Mouse (Mus musculus): ENCODE data around the gene Fyn. TPM values are rescaled to one million over a fixed set of nuclear protein-coding genes. Genes with fewer than 3 reads are reported as not detected.

Gene Fyn
- total and polyA plus RNA-seq, 2 experiments from 2014 or later = 10.8 to 24.1 TPM

DNA sequence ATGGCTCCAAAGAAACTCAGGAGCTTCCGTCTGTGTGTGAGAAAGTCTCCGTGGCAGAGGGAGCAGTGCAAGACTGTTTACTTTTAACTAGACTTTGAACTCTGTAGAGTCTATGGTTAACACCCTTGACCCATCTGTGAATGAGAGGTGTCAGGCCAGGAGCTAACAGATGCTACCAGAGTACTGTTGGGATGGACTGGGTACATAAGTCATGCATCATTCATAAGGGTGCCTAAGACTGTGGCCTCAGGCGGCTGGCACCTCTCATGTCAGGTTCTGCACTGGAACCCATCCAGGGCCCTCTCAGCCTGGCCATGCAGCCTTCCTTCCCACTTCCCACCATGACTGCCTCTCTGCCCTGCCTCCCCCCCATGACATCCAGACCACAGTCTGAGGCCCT lies 166.7 kb downstream of the Fyn start:
- no peak overlapping the region for H3K27ac ChIP-seq (ENCODE audit: low read depth)
- H3K4me2 ChIP-seq (ENCODE audit: low read depth, low read length) = no peak overlapping the region
- ATAC-seq (ENCODE audit: insufficient read depth, low read depth) (no peak), DNase-seq (ENCODE audit: low spot score) (no peak)
- H3K9ac ChIP-seq (replicated peaks; ENCODE audit: low read depth, low read length) = no peak overlapping the region
- no peaks in the 10 kb centered on the region for H3K9me3 ChIP-seq (replicated peaks; ENCODE audit: control insufficient read depth, low read length)
- 74% methylated on average over 3 of the region's 3 CpGs for WGBS
- TF ChIP-seq CTCF (IDR thresholded peaks at IDR 0.05; ENCODE audit: low read depth) (no peak), EP300 (IDR thresholded peaks at IDR 0.05; ENCODE audit: low read depth) (no peak)
- H3K27me3 ChIP-seq (ENCODE audit: control insufficient read depth, insufficient read depth, low read length) = no peaks in the 10 kb centered on the region
- no peak overlapping the region for H3K4me3 ChIP-seq (ENCODE audit: low read depth, low read length)
- peaks cover 18% of the 10 kb centered on the region for H3K36me3 ChIP-seq (replicated peaks; ENCODE audit: control insufficient read depth, insufficient read depth, low read length)
- H3K4me1 ChIP-seq (ENCODE audit: control insufficient read depth, insufficient read depth) = peaks cover 19% of the 10 kb centered on the region; the same call in 1 of the 2 replicates

DNA sequence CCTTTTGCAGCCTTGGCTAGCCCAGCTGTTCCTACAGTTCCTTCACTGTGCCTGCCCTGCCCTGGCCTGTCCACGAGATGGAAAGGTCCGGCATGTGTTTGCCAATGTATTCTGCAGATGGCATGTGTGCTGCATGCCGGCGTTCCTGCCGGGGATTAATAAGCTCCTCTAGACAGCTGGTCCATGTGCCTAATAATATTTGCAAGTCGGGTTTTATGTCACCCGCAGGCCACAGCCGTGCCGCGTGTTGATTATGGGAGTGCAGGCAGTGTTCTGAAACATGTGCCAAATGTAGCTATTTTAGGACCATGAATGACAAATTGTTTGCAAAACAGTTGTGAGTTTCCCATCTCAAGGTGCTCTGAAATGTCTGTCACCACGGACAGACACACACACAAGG lies 167.6 kb downstream of the Fyn start:
- Histone ChIP-seq H3K27ac (ENCODE audit: low read depth) (peak overlapping the region; percentile 54), H3K4me1 (ENCODE audit: control insufficient read depth, insufficient read depth) (peaks cover 19% of the 10 kb centered on the region), H3K4me2 (ENCODE audit: low read depth, low read length) (no peak overlapping the region), H3K9ac (replicated peaks; ENCODE audit: low read depth, low read length) (no peak overlapping the region), H3K4me3 (ENCODE audit: low read depth, low read length) (no peak overlapping the region), H3K36me3 (replicated peaks; ENCODE audit: control insufficient read depth, insufficient read depth, low read length) (peaks cover 18% of the 10 kb centered on the region), H3K9me3 (replicated peaks; ENCODE audit: control insufficient read depth, low read length) (no peaks in the 10 kb centered on the region), H3K27me3 (ENCODE audit: control insufficient read depth, insufficient read depth, low read length) (no peaks in the 10 kb centered on the region)
- TF ChIP-seq EP300 (IDR thresholded peaks at IDR 0.05; ENCODE audit: low read depth) (no peak), CTCF (IDR thresholded peaks at IDR 0.05; ENCODE audit: low read depth) (peak; percentile 51)
- 51% methylated on average over 11 of the region's 11 CpGs for WGBS
- DNase-seq (ENCODE audit: low spot score) (peak; percentile 60), ATAC-seq (ENCODE audit: insufficient read depth, low read depth) (peak; percentile 84)

DNA sequence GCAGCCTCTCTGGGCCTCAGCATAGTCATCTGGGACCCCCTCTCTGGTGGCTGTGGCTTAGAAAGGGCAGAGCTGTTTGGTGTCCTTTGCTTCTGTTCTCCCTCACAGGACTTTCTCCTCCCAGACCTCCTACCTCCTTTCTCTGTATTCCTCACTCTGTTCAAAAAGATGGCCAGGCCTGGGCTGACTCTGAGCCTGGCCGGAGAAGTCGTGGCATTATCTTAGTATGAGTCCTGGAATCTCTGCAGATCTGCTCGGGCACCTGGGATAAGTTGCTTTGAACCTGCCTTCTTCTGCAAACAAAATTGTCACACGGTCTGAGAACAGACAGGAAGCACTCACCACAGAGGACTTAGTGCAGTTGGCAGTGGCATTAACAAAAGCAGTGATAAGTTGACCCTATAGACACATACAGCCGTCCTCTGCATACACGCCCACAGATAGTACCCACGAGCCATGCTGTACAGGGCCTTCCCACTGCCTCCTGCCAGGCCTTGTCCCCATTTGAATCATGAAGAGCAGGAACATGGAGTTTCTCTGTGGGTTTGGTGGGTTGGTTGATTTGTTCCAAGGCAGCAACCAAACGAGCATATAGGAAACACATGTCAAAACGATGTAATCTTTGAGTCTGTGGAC lies 171.5 kb downstream of the Fyn start:
- Histone ChIP-seq H3K9ac (replicated peaks; ENCODE audit: low read depth, low read length) (no peak overlapping the region), H3K9me3 (replicated peaks; ENCODE audit: control insufficient read depth, low read length) (no peaks in the 10 kb centered on the region), H3K4me1 (ENCODE audit: control insufficient read depth, insufficient read depth) (peaks cover 21% of the 10 kb centered on the region), H3K4me3 (ENCODE audit: low read depth, low read length) (no peak overlapping the region), H3K4me2 (ENCODE audit: low read depth, low read length) (no peak overlapping the region), H3K36me3 (replicated peaks; ENCODE audit: control insufficient read depth, insufficient read depth, low read length) (peaks cover 3% of the 10 kb centered on the region), H3K27me3 (ENCODE audit: control insufficient read depth, insufficient read depth, low read length) (no peaks in the 10 kb centered on the region), H3K27ac (ENCODE audit: low read depth) (0 out of 2 replicates have a peak overlapping the region, but pooled peaks have one; percentile 11)
- DNase-seq (ENCODE audit: low spot score) = no peak
- TF ChIP-seq CTCF (IDR thresholded peaks at IDR 0.05; ENCODE audit: low read depth) = no peak
- no peak for TF ChIP-seq EP300 (IDR thresholded peaks at IDR 0.05; ENCODE audit: low read depth)
- ATAC-seq (ENCODE audit: insufficient read depth, low read depth) = no peak
- WGBS = 48% methylated on average over 9 of the region's 9 CpGs

DNA sequence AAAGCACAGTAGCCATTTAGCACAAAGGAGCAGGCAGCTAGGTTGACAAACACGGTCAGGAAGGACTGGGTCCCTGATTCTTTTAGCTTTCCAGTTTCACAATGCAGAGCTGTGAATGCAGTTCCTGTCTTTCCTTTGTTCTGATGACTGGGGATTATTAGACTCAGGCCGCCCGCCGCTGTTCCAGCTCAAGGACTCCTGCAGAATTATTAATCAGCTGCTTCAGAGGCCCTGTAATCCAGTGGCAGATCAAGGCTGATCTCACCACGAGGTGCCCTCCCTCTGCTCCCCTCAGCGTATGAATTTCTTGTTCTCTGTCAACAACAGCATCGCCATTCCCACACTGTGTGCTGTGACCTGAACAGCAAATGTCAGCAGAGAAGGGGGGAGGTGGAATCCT lies 172.3 kb downstream of the Fyn start:
- no peak for DNase-seq (ENCODE audit: low spot score)
- Histone ChIP-seq H3K4me3 (ENCODE audit: low read depth, low read length) (no peak overlapping the region), H3K4me1 (ENCODE audit: control insufficient read depth, insufficient read depth) (peaks cover 15% of the 10 kb centered on the region; the same call in 1 of the 2 replicates), H3K9ac (replicated peaks; ENCODE audit: low read depth, low read length) (no peak overlapping the region), H3K27me3 (ENCODE audit: control insufficient read depth, insufficient read depth, low read length) (no peaks in the 10 kb centered on the region), H3K27ac (ENCODE audit: low read depth) (0 out of 2 replicates have a peak overlapping the region, but pooled peaks have one; percentile 41), H3K4me2 (ENCODE audit: low read depth, low read length) (no peak overlapping the region), H3K9me3 (replicated peaks; ENCODE audit: control insufficient read depth, low read length) (no peaks in the 10 kb centered on the region), H3K36me3 (replicated peaks; ENCODE audit: control insufficient read depth, insufficient read depth, low read length) (peaks cover 3% of the 10 kb centered on the region)
- ATAC-seq (ENCODE audit: insufficient read depth, low read depth) = no peak
- no peak for TF ChIP-seq CTCF (IDR thresholded peaks at IDR 0.05; ENCODE audit: low read depth)
- TF ChIP-seq EP300 (IDR thresholded peaks at IDR 0.05; ENCODE audit: low read depth) = no peak
- 56% methylated on average over 7 of the region's 7 CpGs for WGBS

GRCm38 (mm10) chr10:39541451-39541874 lies 172.8 kb downstream of the Fyn start:
- no peak overlapping the region for H3K4me3 ChIP-seq (ENCODE audit: low read depth, low read length)
- H3K4me2 ChIP-seq (ENCODE audit: low read depth, low read length) = no peak overlapping the region
- 0 out of 2 replicates have a peak overlapping the region, but pooled peaks have one; percentile 41 for H3K27ac ChIP-seq (ENCODE audit: low read depth)
- H3K9me3 ChIP-seq (replicated peaks; ENCODE audit: control insufficient read depth, low read length) = no peaks in the 10 kb centered on the region
- peaks cover 3% of the 10 kb centered on the region for H3K36me3 ChIP-seq (replicated peaks; ENCODE audit: control insufficient read depth, insufficient read depth, low read length)
- H3K9ac ChIP-seq (replicated peaks; ENCODE audit: low read depth, low read length) = no peak overlapping the region
- 55% methylated on average over 6 of the region's 6 CpGs for WGBS
- TF ChIP-seq CTCF (IDR thresholded peaks at IDR 0.05; ENCODE audit: low read depth) (no peak), EP300 (IDR thresholded peaks at IDR 0.05; ENCODE audit: low read depth) (no peak)
- peaks cover 12% of the 10 kb centered on the region; the same call in 1 of the 2 replicates for H3K4me1 ChIP-seq (ENCODE audit: control insufficient read depth, insufficient read depth)
- DNase-seq (ENCODE audit: low spot score) (no peak), ATAC-seq (ENCODE audit: insufficient read depth, low read depth) (no peak)
- no peaks in the 10 kb centered on the region for H3K27me3 ChIP-seq (ENCODE audit: control insufficient read depth, insufficient read depth, low read length)
